Mouse (Mus musculus) forebrain, embryonic 10.5 days (tissue): Measurements from ENCODE around the gene Tm9sf4. TPM values are rescaled to one million over a fixed set of nuclear protein-coding genes. Genes with fewer than 3 reads are reported as not detected.
A peak's percentile ranks its signal among the peaks of the same experiment; 100 is the strongest.

Source experiments
- DNase-seq: peaks from one replicate; pipeline ENCODE4 v3.0.0-alpha.2; 2017; ENCODE audit warnings: low spot score; ENCODE audit errors: extremely low spot score
- H3K27ac ChIP-seq: fragments of 300-500 bp; sonication (generic); 2 replicates; pipeline ENCODE4 v1.5.1; 2016; ENCODE audit warnings: mild to moderate bottlenecking
- H3K27me3 ChIP-seq: fragments of 300-500 bp; sonication (generic); 2 replicates; pipeline ENCODE4 v1.6.1; 2016; ENCODE audit warnings: mild to moderate bottlenecking; ENCODE audit not compliant: poor library complexity, severe bottlenecking
- H3K36me3 ChIP-seq: fragments of 300-500 bp; sonication (generic); replicated peaks from 2 replicates; pipeline ENCODE4 v1.6.1; 2016; ENCODE audit warnings: mild to moderate bottlenecking, moderate library complexity
- H3K4me1 ChIP-seq: fragments of 300-500 bp; sonication (generic); 2 replicates; pipeline ENCODE4 v1.6.1; 2016
- H3K4me3 ChIP-seq: fragments of 300-500 bp; sonication (generic); 2 replicates; pipeline ENCODE4 v1.5.1; 2016; ENCODE audit warnings: mild to moderate bottlenecking, moderate library complexity
- H3K9me3 ChIP-seq: fragments of 300-500 bp; sonication (generic); 2 replicates; pipeline ENCODE4 v1.6.1; 2016; ENCODE audit warnings: mild to moderate bottlenecking, moderate library complexity
- WGBS: fragments of 180-500 bp; shearing (Covaris S2); methylation state at CpG from one replicate; pipeline ENCODE4 v1.1.7; 2016; 5-methylcytosine and 5-hydroxymethylcytosine counted together
- polyA plus RNA-seq: library from polyadenylated mRNA; unstranded; fragments of >200 nt; fragmentation: Nextera tagmentation; extraction: Ambion mirVana; gene quantifications from 2 replicates; pipeline ENCODE4 v1.2.1, GENCODE M21; 2016

Gene Tm9sf4
- polyA plus RNA-seq, 1 experiment from 2014 or later = 66.0 TPM

DNA sequence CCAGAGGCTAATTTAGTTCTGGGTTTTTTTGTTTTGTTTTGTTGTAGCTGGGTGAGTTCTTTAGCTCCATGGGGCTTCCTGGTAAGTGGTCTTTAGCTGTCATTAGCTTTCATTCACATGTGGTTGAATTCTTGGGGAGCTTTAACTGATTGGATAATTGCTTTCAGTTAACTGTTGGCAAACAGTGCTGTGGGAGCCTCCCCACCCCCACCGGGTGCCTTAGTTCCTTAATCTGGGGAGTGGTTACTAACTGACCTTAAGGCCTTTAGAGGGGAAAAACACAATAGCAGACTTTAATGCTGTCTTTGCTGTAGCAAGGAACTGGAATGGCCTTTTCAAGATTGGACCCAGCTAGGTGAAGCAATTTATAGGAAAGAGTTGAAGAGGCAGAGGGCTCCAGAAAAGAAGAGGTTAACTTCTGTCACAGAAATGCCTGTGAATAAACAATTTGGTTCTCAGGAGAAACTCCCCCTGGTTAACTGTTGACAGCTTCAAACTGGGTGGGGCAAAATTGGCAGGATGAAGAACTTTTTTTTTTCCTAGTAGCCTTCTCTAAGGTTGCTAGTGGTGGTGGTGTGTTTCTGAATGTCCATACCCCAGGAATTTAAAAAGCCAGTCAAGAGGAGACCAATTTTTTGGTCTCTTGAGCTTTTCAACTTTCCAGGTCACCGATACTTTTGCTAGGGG, 7.2 kb downstream of the Tm9sf4 start:
- Histone ChIP-seq H3K9me3 (no peaks in the 10 kb centered on the region), H3K27me3 (peaks cover 100% of the 10 kb centered on the region), H3K36me3 (peaks cover 21% of the 10 kb centered on the region; the same call in 1 of the 2 replicates), H3K4me3 (no peak overlapping the region), H3K4me1 (peaks cover 25% of the 10 kb centered on the region), H3K27ac (no peak overlapping the region)
- peak; percentile 52 for DNase-seq
- WGBS = 18% methylated on average over 2 of the region's 2 CpGs

DNA sequence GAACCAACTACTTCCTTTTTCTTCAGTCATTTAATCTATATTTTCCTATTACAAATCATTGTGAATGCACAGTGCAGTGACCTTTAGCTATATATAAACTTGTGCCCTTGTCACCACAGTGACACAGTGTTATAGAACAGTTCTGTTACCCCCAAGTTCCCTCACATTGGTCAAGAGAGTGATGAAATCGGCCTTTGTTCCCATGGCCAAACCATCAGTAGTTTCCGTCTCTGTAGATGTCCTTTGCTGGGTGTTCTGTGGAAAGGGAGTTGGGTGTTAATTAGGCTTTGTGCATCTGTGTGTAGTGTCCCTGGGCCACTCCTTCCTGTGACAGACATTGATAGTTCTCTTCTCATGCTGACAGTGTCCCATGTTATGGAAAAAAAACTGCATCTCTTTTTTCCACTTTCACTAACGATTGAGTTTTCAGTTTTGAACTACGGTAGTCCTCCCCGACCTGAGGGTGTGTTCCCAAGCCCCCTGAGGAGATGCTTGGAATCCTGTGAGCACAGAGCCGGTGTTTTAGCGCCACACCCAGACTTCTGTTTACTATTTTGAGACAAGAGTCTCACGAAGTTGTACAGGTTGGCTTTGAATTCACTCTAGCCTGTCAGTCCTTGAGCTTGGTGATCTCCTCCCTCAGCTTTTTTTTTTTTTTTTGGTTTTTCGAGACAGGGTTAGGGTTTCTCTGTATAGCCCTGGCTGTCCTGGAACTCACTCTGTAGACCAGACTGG, 9.6 kb downstream of the Tm9sf4 start:
- Histone ChIP-seq H3K36me3 (peaks cover 13% of the 10 kb centered on the region; the same call in 1 of the 2 replicates), H3K4me1 (peaks cover 25% of the 10 kb centered on the region), H3K9me3 (no peaks in the 10 kb centered on the region), H3K27ac (no peak overlapping the region), H3K4me3 (no peak overlapping the region), H3K27me3 (peaks cover 95% of the 10 kb centered on the region)
- 91% methylated on average over 9 of the region's 9 CpGs for WGBS
- DNase-seq = no peak

DNA sequence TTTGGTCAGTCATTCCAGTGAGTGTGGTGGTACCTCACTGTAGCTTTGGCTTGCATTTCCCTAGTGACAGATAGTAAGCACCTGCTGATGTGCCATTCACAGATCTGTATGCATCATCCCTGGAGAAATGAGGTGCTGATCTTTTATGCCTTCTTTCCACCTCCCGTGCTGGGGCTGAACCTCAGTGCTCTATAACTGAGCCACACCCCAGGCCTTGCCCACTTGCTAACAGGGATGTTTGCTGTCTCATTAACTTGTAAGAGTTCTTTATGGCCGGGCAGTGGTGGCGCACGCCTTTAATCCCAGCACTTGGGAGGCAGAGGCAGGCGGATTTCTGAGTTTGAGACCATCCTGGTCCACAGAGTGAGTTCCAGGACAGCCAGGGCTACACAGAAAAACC, 10.9 kb downstream of the Tm9sf4 start:
- Histone ChIP-seq H3K27ac (no peak overlapping the region), H3K27me3 (peaks cover 95% of the 10 kb centered on the region), H3K36me3 (peaks cover 8% of the 10 kb centered on the region; the same call in 1 of the 2 replicates), H3K4me1 (peaks cover 20% of the 10 kb centered on the region), H3K4me3 (no peak overlapping the region), H3K9me3 (no peaks in the 10 kb centered on the region)
- DNase-seq = no peak
- WGBS = 94% methylated on average over 5 of the region's 5 CpGs

DNA sequence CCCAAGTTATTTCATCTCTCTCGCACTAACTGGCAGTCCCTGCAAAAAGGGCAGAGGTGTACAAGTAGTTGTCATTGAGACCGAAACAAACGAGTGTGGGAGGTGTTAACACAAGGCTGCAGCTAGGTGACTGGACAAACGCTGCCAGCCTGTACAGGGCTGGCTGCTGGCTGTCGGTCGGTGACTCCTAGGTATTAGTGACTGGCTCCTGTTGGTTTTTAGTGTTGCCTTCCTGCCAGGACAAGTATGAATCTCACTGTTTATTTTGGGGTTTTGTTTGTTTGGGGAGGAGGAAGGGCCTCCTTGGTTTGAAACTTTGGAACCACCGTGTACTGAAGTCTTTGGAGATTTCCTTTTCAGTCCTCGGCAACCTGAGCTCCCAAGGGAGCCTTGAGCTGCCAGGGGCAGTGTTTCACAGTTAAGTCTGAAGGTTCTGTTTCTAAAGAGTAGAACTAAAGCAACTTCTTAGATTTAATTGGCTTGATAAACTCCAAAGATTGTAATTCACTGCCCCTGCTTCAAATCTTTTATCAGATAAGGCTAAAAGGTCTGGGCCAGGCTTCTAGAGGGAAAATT, 15.0 kb downstream of the Tm9sf4 start:
- Histone ChIP-seq H3K9me3 (no peaks in the 10 kb centered on the region), H3K36me3 (peaks cover 32% of the 10 kb centered on the region), H3K4me1 (no peaks in the 10 kb centered on the region), H3K27ac (no peak overlapping the region), H3K4me3 (no peak overlapping the region), H3K27me3 (peaks cover 74% of the 10 kb centered on the region)
- DNase-seq = no peak
- WGBS = 86% methylated on average over 8 of the region's 8 CpGs

DNA sequence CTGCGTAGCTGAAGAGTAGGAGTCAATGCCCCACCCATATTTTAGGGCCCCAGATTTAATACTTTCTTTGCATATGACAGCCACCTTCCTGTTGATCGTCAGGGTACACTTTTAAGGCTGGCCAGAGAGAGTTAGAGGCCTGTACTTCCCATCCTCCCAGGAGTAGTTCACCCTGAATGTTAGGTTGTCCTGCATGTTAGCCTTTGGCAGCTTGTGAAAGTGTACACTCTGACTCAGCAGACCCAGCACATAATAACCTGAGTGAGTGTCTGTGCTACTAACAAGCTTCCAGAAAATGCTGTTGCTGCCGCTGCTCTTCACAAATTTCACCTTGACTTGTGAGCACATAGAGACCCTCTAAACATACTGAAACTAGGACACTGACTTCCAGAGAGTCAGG, 16.1 kb downstream of the Tm9sf4 start:
- Histone ChIP-seq H3K27me3 (peaks cover 63% of the 10 kb centered on the region), H3K4me1 (no peaks in the 10 kb centered on the region), H3K36me3 (peaks cover 34% of the 10 kb centered on the region), H3K4me3 (no peak overlapping the region), H3K9me3 (no peaks in the 10 kb centered on the region), H3K27ac (no peak overlapping the region)
- no peak for DNase-seq
- WGBS = 90% methylated on average over 3 of the region's 3 CpGs

DNA sequence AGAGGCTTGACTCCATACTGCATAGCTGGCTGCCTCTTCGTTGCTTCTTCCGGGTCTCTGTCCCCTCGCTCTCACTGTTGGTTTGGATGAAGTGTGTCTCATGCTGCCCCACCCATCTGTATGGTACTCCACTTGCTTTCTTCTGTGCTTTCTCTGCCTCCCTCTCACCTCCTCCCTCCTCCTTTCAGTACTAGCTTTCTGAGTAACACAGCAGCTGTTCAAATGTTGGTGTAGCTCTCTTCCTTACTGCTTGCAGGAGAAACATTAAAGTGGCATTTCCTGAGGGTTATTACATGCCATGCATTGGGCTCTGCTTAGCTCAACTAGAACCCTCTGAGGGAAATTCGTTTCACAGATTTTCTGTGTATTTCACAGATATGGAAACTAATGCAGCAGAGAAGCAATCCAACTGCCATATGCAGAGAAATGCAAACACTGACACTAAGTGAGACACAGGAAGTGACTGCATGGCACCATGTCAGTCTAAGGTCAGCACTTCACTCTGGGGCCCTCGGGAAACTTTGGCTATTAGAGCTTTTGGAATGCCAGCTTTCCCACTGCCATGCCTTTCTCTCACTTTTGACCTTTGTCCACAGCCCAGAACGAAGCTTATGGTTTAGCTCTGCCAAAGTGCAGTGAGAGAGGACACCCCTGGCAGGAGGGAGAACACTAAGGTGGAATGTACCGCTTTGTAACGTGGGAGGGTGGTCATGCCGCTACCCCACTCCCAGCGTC, 18.2 kb downstream of the Tm9sf4 start:
- no peak for DNase-seq
- Histone ChIP-seq H3K9me3 (no peaks in the 10 kb centered on the region), H3K27ac (no peak overlapping the region), H3K4me3 (no peak overlapping the region), H3K4me1 (no peaks in the 10 kb centered on the region), H3K36me3 (peaks cover 55% of the 10 kb centered on the region), H3K27me3 (peaks cover 47% of the 10 kb centered on the region)
- 88% methylated on average over 10 of the region's 10 CpGs for WGBS

DNA sequence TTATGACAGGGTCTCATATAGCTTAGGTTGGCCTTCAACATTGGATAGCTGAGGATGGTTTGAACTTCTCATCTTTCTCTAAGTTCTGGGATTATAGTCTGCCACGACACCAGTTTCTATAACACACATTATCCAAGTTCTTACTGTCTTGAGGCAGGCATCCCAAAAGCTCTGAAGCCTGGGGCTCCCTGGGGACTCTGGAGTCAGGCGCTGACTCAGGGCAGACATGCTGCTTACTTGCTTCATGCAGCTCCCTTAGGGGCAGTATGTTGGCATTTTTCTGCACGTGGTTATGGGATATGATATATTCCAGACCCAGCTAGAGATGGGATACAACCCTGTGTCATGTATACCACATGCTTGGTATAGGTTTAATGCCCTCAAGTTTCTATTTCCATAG, 18.9 kb downstream of the Tm9sf4 start:
- H3K36me3 ChIP-seq = peaks cover 61% of the 10 kb centered on the region
- no peak overlapping the region for H3K4me3 ChIP-seq
- 89% methylated on average over 3 of the region's 3 CpGs for WGBS
- H3K4me1 ChIP-seq = no peaks in the 10 kb centered on the region
- H3K27me3 ChIP-seq = peaks cover 40% of the 10 kb centered on the region
- no peak for DNase-seq
- H3K27ac ChIP-seq = no peak overlapping the region
- no peaks in the 10 kb centered on the region for H3K9me3 ChIP-seq

DNA sequence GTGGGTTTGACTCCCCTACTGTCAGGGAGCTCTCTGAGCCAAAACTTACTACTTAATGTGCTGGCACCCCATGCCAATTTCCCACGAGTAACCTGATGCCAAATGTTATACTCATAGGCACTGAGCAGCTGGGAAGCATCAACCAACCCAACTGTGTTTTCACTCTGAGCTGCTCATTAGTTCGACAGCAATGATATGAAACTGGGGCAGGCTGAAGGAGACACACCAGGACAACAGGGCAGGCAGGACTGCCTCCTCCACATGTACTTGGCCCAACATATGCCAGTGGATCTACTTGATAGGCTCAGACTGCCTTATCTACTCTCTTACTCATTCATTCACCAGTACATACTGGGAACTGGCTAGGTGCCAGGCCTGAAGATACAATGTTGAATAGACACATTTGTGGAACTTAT, 25.1 kb downstream of the Tm9sf4 start:
- H3K4me3 ChIP-seq = no peak overlapping the region
- no peaks in the 10 kb centered on the region for H3K4me1 ChIP-seq
- H3K9me3 ChIP-seq = no peaks in the 10 kb centered on the region
- no peaks in the 10 kb centered on the region for H3K27me3 ChIP-seq
- H3K27ac ChIP-seq = no peak overlapping the region
- DNase-seq = no peak
- peaks cover 99% of the 10 kb centered on the region for H3K36me3 ChIP-seq
- 87% methylated on average over 2 of the region's 2 CpGs for WGBS

DNA sequence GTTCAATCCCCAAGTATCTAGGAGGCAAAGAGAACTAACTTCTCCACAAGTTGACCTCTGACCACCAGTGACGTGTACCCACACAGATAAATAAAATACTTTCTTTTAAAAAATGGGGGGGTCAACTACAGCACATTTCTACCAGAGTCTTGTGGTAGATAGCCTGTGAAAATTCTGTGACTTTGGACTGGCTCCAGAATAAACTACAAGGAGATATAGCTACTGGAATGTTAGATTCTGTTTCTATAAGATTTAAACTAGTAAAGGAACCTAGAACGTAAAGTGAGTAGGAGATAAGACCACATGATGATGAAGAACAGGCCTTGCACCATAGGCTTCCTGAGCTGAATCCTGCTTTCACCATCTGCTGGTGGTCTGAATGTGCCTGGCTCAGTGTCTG, 26.7 kb downstream of the Tm9sf4 start:
- 95% methylated on average over 2 of the region's 2 CpGs for WGBS
- Histone ChIP-seq H3K27ac (no peak overlapping the region), H3K9me3 (no peaks in the 10 kb centered on the region), H3K4me3 (no peak overlapping the region), H3K27me3 (no peaks in the 10 kb centered on the region), H3K4me1 (no peaks in the 10 kb centered on the region), H3K36me3 (peaks cover 100% of the 10 kb centered on the region)
- DNase-seq = no peak

DNA sequence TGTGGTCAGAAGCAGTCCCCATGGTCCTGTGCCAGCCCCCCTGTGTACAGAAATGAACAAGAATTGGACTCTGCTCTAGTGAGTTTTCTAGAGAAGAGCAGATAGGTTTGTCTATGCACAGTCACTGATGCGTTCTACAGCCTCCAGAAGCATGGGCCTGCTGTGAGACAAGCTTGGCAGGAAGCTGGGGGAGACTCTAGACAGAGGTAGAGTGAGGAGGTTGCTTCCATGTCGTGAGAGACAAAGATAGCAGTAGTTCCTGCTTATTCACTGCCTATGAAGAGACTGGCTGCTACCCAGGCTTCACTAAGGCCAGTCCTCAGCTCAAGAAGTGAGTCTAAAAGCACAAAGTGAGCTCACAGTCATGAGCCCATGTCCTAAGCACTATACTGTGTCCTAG, 30.1 kb downstream of the Tm9sf4 start:
- no peak for DNase-seq
- Histone ChIP-seq H3K27ac (no peak overlapping the region), H3K36me3 (peaks cover 94% of the 10 kb centered on the region), H3K4me3 (no peak overlapping the region), H3K9me3 (no peaks in the 10 kb centered on the region), H3K27me3 (no peaks in the 10 kb centered on the region), H3K4me1 (no peaks in the 10 kb centered on the region)
- 84% methylated on average over 2 of the region's 2 CpGs for whole genome bisulfite sequencing

DNA sequence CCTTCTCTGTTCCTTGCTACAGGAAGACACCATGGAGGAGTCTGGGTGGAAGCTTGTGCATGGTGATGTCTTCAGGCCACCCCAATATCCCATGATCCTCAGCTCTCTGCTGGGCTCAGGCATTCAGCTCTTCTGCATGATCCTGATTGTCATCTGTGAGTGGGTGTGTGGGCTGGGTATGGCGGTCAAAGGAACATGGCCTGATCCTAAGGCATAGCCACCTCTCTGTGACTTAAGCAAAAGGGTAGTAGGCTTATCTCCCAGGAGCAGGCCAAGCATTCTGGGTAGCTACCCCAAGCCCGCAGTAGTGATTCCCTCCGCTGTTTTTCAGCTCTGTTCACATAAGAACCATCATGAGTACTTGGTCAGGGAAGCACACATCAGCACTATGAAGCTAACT, 33.2 kb downstream of the Tm9sf4 start:
- H3K27ac ChIP-seq = no peak overlapping the region
- H3K9me3 ChIP-seq = no peaks in the 10 kb centered on the region
- H3K4me1 ChIP-seq = no peaks in the 10 kb centered on the region
- H3K27me3 ChIP-seq = no peaks in the 10 kb centered on the region
- whole genome bisulfite sequencing = 98% methylated on average over 3 of the region's 3 CpGs
- peaks cover 90% of the 10 kb centered on the region for H3K36me3 ChIP-seq
- no peak for DNase-seq
- H3K4me3 ChIP-seq = no peak overlapping the region

DNA sequence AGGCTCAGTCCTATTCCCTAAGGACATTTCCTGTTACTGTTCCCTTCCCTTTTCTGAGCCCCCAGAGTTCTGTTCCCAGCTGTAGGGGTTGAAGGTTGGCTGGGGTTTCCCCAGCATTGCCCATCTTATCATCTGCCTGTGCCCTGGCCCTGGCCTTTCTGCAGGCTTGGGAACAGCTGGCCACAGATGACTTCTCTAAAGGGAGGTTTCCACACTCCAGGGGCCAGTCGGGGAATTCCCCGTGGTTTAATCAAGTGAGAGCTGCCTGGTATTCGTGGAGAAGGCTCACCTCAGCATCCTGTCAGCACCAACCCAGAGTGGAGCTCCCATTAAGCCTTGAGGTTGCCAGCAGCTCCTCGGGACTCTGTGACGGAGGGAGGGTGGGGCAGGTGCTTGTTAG, 37.4 kb downstream of the Tm9sf4 start:
- H3K36me3 ChIP-seq = peaks cover 85% of the 10 kb centered on the region
- H3K4me3 ChIP-seq = no peak overlapping the region
- DNase-seq = no peak
- H3K27ac ChIP-seq = no peak overlapping the region
- H3K4me1 ChIP-seq = peaks cover 6% of the 10 kb centered on the region
- WGBS = 83% methylated on average over 5 of the region's 5 CpGs
- H3K9me3 ChIP-seq = no peaks in the 10 kb centered on the region
- no peaks in the 10 kb centered on the region for H3K27me3 ChIP-seq
